Mouse (Mus musculus) stomach, embryonic 15.5 days (tissue): ENCODE results near the gene Pts. TPM values are rescaled to one million over a fixed set of nuclear protein-coding genes. Genes with fewer than 3 reads are reported as not detected.
A peak's percentile ranks its signal among the peaks of the same experiment; 100 is the strongest.

Experiments
- ATAC-seq: fragments of 200-750 bp; cut with Nextera tagmentation; 2 replicates; pipeline ENCODE4 v1.8.0; 2017; ENCODE audit warnings: low read depth, moderate number of reproducible peaks, moderate TSS enrichment; ENCODE audit not compliant: insufficient read depth, low FRiP score
- H3K27ac ChIP-seq: fragments of 300-500 bp; sonication (generic); 2 replicates; pipeline ENCODE4 v1.5.1; 2015; ENCODE audit warnings: mild to moderate bottlenecking, inconsistent platforms
- H3K27me3 ChIP-seq: fragments of 300-500 bp; sonication (generic); replicated peaks from 2 replicates; pipeline ENCODE4 v1.6.1; 2015; ENCODE audit warnings: inconsistent platforms
- H3K36me3 ChIP-seq: fragments of 300-500 bp; sonication (generic); 2 replicates; pipeline ENCODE4 v1.6.1; 2015; ENCODE audit warnings: inconsistent platforms
- H3K4me1 ChIP-seq: fragments of 300-500 bp; sonication (generic); 2 replicates; pipeline ENCODE4 v1.6.1; 2015; ENCODE audit warnings: inconsistent platforms
- H3K4me2 ChIP-seq: fragments of 300-500 bp; sonication (generic); 2 replicates; pipeline ENCODE4 v1.6.1; 2015; ENCODE audit warnings: mild to moderate bottlenecking, inconsistent platforms
- H3K4me3 ChIP-seq: fragments of 300-500 bp; sonication (generic); replicated peaks from 2 replicates; pipeline ENCODE4 v1.5.1; 2015; ENCODE audit warnings: inconsistent platforms
- H3K9ac ChIP-seq: fragments of 300-500 bp; sonication (generic); 2 replicates; pipeline ENCODE4 v1.6.1; 2015; ENCODE audit warnings: inconsistent platforms
- H3K9me3 ChIP-seq: fragments of 300-500 bp; sonication (generic); 2 replicates; pipeline ENCODE4 v1.6.1; 2016; ENCODE audit warnings: inconsistent platforms
- WGBS: fragments of 180-500 bp; shearing (Covaris S2); methylation state at CpG from one replicate; pipeline ENCODE4 v1.1.7; 2015; 5-methylcytosine and 5-hydroxymethylcytosine counted together
- polyA plus RNA-seq: library from polyadenylated mRNA; unstranded; fragments of >200 nt; fragmentation: Nextera tagmentation; extraction: Ambion mirVana; gene quantifications from 2 replicates; pipeline ENCODE4 v1.2.1, GENCODE M21; 2015

Pts gene
- polyA plus RNA-seq: 83.4 and 92.6 TPM in 2 replicates

DNA sequence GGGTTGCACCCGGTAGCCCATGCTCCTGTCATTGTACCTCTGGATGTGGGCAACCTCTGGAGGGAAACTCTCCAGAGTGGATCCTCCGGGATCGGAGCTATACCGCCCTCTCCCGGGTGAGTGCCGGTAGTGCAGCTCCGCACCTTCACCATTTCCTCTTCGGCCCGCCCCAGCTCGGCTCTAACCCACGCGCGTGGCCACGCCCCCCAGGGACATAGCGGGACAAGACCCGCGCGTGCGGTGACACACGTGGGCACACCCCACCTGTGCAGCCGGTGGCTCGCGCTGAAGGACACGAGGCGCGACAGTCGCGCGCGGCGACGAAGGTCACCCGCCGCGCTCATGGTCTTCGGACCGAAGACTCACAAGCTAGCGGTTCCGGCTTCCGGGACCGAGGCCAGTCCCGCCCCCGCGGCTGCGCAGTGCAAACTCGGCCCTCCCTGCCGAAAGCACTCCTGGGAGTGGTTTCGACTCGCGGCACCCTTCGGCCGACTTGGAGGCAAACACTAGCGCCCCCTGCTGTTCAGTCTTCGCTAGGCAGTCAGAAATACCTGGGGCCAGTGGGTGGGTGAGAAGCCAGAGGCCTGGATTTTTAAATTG is at the start of gene Pts:
Pts (minus strand) TSS at position 432 of the 600 bp plus-strand sequence.
- no peaks in the 10 kb centered on the region for H3K9me3 ChIP-seq
- H3K27me3 ChIP-seq: no peaks in the 10 kb centered on the region
- H3K36me3 ChIP-seq: no peaks in the 10 kb centered on the region
- H3K4me1 ChIP-seq: peaks cover 10% of the 10 kb centered on the region
- H3K4me3 ChIP-seq: peak within 1 kb of the TSS; percentile 88
- peak within 1 kb of the TSS; percentile 71; the same call in 1 of the 2 replicates for H3K27ac ChIP-seq
- H3K4me2 ChIP-seq: peak within 1 kb of the TSS; percentile 69
- peak; percentile 97 for ATAC-seq
- peak within 1 kb of the TSS; percentile 66; the same call in 1 of the 2 replicates for H3K9ac ChIP-seq
- WGBS: under 1% methylated on average over 54 of the region's 54 CpGs

- Histone ChIP-seq H3K27me3 (no peaks in the 10 kb centered on the region), H3K4me2 (no peak overlapping the region), H3K4me3 (no peak overlapping the region), H3K9me3 (no peaks in the 10 kb centered on the region), H3K36me3 (no peaks in the 10 kb centered on the region), H3K27ac (peak overlapping the region; percentile 11; the same call in 1 of the 2 replicates), H3K4me1 (no peaks in the 10 kb centered on the region), H3K9ac (no peak overlapping the region)
- ATAC-seq: peak; percentile 35; the same call in 1 of the 2 replicates
- 65% methylated on average over 10 of the region's 10 CpGs for WGBS
Measured at GRCm38 (mm10) chr9:50569599-50570525, 41.3 kb upstream of the Pts start.

GRCm38 (mm10) chr9:50567881-50568280 is 39.4 kb upstream of the Pts start:
- Histone ChIP-seq H3K4me1 (no peaks in the 10 kb centered on the region), H3K27ac (no peak overlapping the region), H3K9me3 (no peaks in the 10 kb centered on the region), H3K27me3 (no peaks in the 10 kb centered on the region), H3K4me3 (no peak overlapping the region), H3K4me2 (no peak overlapping the region), H3K9ac (no peak overlapping the region), H3K36me3 (no peaks in the 10 kb centered on the region)
- no peak for ATAC-seq
- WGBS: 88% methylated on average over 2 of the region's 2 CpGs

DNA sequence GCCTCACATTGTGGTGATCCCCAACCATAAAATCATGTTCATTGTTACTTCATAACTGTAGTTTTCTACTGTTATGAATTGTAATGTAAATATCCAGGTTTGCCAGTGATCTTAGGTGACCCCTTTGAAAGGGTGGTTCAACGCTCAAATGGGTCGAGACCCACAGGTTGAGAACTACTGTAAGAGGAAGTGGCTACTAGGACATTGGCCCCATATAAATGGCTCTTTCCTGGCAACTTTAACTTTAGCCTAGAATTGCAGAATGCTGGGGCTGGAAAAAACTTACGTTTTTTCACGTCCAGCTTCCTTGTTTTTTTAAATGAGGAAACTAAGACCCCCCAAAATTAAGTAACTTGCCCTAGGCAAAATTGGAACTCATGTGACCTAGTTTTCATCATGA is 38.8 kb upstream of the Pts start:
- no peak overlapping the region for H3K4me3 ChIP-seq
- H3K9me3 ChIP-seq: no peaks in the 10 kb centered on the region
- no peaks in the 10 kb centered on the region for H3K4me1 ChIP-seq
- H3K4me2 ChIP-seq: no peak overlapping the region
- no peak overlapping the region for H3K27ac ChIP-seq
- H3K27me3 ChIP-seq: no peaks in the 10 kb centered on the region
- no peaks in the 10 kb centered on the region for H3K36me3 ChIP-seq
- no peak overlapping the region for H3K9ac ChIP-seq
- ATAC-seq: no peak
- 84% methylated on average over 4 of the region's 4 CpGs for WGBS

- Histone ChIP-seq H3K27ac (no peak overlapping the region), H3K9me3 (no peaks in the 10 kb centered on the region), H3K4me1 (no peaks in the 10 kb centered on the region), H3K9ac (no peak overlapping the region), H3K27me3 (no peaks in the 10 kb centered on the region), H3K4me2 (no peak overlapping the region), H3K4me3 (no peak overlapping the region), H3K36me3 (no peaks in the 10 kb centered on the region)
- no peak for ATAC-seq
- 47% methylated on average over 4 of the region's 4 CpGs for WGBS
Measured at GRCm38 (mm10) chr9:50565940-50566339, 37.4 kb upstream of the Pts start.

DNA sequence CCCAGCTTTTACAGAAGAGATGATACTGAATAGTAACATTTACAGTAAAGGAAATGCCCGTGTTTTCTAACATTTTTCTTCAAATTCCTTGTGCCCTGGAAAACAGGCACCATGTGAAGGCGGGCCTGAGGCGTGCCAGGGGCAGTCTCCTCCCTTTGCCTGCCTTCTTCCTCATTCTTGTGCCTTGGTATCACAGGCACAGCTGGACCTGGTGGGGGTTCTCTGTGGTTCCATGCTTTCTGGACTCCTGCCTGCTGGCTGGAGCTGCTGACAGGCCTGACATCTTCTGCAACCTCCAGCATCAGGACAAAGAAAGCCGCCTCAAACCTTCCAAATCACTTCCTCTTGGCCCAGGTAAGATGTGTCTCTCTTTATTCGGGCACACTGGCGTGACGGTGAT is 36.6 kb upstream of the Pts start:
- no peak for ATAC-seq
- whole genome bisulfite sequencing: 72% methylated on average over 7 of the region's 7 CpGs

DNA sequence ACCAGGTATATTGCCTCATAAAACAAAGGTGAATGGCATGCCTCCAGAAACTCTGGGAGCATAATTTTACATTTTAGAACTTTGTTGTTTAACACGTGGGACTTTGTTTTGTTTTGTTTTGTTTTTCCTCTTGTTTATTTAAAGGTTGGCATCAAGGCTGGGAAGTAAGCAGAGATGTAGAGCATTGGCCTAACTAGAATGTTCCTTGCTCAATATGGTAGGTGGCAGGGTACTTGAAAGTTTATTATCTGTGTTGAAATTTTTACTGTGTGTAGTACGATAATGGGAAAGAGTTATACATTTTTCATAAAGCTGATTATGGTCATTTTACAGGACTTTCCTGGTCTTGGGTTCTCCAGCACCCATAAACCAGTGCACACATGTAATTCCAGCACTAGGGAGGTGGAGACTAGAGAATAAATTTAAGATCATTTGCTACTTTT is 33.4 kb upstream of the Pts start:
- no peaks in the 10 kb centered on the region for H3K27me3 ChIP-seq

More for the DNA sequence above, 36.6 kb upstream of the Pts start:
- Histone ChIP-seq H3K4me3 (no peak overlapping the region), H3K4me1 (no peaks in the 10 kb centered on the region), H3K9me3 (no peaks in the 10 kb centered on the region), H3K27me3 (no peaks in the 10 kb centered on the region), H3K27ac (no peak overlapping the region), H3K9ac (no peak overlapping the region), H3K4me2 (no peak overlapping the region), H3K36me3 (no peaks in the 10 kb centered on the region)

GRCm38 (mm10) chr9:50561145-50561917 is 32.8 kb upstream of the Pts start, which contains the start of gene Tex12:
Gene Tex12, minus strand, starts transcription at chr9:50561325.
- no peak within 1 kb of the TSS for H3K4me2 ChIP-seq
- H3K9me3 ChIP-seq: no peaks in the 10 kb centered on the region
- no peak within 1 kb of the TSS for H3K4me3 ChIP-seq
- no peaks in the 10 kb centered on the region for H3K36me3 ChIP-seq
- no peaks in the 10 kb centered on the region for H3K27me3 ChIP-seq
- WGBS: 83% methylated on average over 38 of the region's 38 CpGs
- H3K27ac ChIP-seq: no peak within 1 kb of the TSS
- no peaks in the 10 kb centered on the region for H3K4me1 ChIP-seq
- no peak within 1 kb of the TSS for H3K9ac ChIP-seq
- ATAC-seq: no peak

More for the DNA sequence above, 33.4 kb upstream of the Pts start:
- Histone ChIP-seq H3K9me3 (no peaks in the 10 kb centered on the region), H3K27ac (no peak overlapping the region), H3K4me2 (no peak overlapping the region), H3K36me3 (no peaks in the 10 kb centered on the region), H3K9ac (no peak overlapping the region), H3K4me1 (no peaks in the 10 kb centered on the region), H3K4me3 (no peak overlapping the region)
- 86% methylated on average over 2 of the region's 2 CpGs for WGBS
- ATAC-seq: no peak

- H3K4me1 ChIP-seq: no peaks in the 10 kb centered on the region
- H3K4me2 ChIP-seq: peak within 1 kb of the TSS; percentile 6; the same call in 1 of the 2 replicates
- no peak within 1 kb of the TSS for H3K4me3 ChIP-seq
- no peaks in the 10 kb centered on the region for H3K9me3 ChIP-seq
- H3K27me3 ChIP-seq: no peaks in the 10 kb centered on the region
- 39% methylated on average over 2 of the region's 2 CpGs for WGBS
- no peak within 1 kb of the TSS for H3K9ac ChIP-seq
- peak within 1 kb of the TSS; percentile 35; the same call in 1 of the 2 replicates for H3K27ac ChIP-seq
- H3K36me3 ChIP-seq: no peaks in the 10 kb centered on the region
- ATAC-seq: no peak
Measured at GRCm38 (mm10) chr9:50555094-50555446, 26.5 kb upstream of the Pts start, which contains the start of gene Bco2. Gene Bco2, minus strand, starts transcription at chr9:50555181.

DNA sequence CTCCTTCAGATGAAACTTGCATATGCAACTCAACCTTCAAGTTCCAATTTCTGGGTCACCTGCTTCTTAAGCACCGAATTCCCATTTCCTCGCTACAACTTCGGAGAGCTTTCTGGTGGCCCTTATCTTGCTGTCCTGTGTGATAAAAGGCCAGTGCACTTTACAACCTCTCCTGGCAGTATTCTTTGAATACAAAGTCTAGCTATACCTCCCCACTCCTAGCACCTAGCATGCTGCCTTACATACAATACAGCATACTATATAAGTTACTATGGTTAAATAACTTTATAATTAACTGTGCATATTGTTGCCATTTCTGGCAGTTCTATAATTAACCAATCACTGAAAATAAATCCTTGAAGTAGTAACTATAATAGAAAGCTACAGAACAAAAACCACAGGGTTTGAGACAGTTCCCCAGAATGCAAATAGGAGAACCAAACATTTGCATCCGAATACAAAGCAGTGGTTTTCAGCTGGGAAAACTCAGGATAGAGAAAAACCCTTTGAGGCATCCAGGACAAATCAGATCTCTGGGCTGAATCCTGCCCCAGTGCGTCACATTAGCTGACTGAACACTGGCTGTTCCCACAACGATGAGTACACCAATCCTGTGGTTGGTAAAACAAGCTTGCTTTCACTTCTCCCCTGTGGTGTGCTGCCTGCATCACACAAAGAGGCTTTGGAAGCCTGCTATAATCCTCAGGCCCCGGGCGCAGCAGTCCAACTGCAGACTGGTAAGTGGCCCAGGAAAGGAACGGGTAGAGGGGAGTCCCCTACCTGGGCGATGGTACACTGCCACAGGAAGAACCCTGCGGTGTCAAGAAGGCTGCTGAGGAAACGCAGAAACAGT is 25.9 kb upstream of the Pts start, which contains the start of gene Il18:
Il18 (plus strand) TSS at position 587 of the 853 bp plus-strand sequence.
- no peaks in the 10 kb centered on the region for H3K4me1 ChIP-seq
- ATAC-seq: no peak
- H3K27ac ChIP-seq: peak within 1 kb of the TSS; percentile 35; the same call in 1 of the 2 replicates
- no peaks in the 10 kb centered on the region for H3K9me3 ChIP-seq
- 33% methylated on average over 12 of the region's 12 CpGs for WGBS
- no peak within 1 kb of the TSS for H3K9ac ChIP-seq
- no peaks in the 10 kb centered on the region for H3K27me3 ChIP-seq
- H3K4me2 ChIP-seq: peak within 1 kb of the TSS; percentile 6; the same call in 1 of the 2 replicates
- H3K36me3 ChIP-seq: no peaks in the 10 kb centered on the region
- no peak within 1 kb of the TSS for H3K4me3 ChIP-seq

- WGBS: 68% methylated on average over 2 of the region's 2 CpGs
- no peak overlapping the region for H3K27ac ChIP-seq
- no peak overlapping the region for H3K4me3 ChIP-seq
- no peaks in the 10 kb centered on the region for H3K4me1 ChIP-seq
- no peaks in the 10 kb centered on the region for H3K9me3 ChIP-seq
- no peaks in the 10 kb centered on the region for H3K36me3 ChIP-seq
- H3K4me2 ChIP-seq: no peak overlapping the region
- no peak for ATAC-seq
- no peak overlapping the region for H3K9ac ChIP-seq
- H3K27me3 ChIP-seq: no peaks in the 10 kb centered on the region
Measured at GRCm38 (mm10) chr9:50553547-50553946, 25.0 kb upstream of the Pts start.
